Mouse (Mus musculus) hindbrain, embryonic 14.5 days (tissue): ENCODE measurements around the gene Mfng. TPM values are rescaled to one million over a fixed set of nuclear protein-coding genes. Genes with fewer than 3 reads are reported as not detected.
A peak's percentile ranks its signal among the peaks of the same experiment; 100 is the strongest.

ENCODE experiments used
- ATAC-seq: fragments of 200-750 bp; cut with Nextera tagmentation; 2 replicates; pipeline ENCODE4 v1.8.0; 2017; ENCODE audit warnings: moderate number of reproducible peaks, mild to moderate bottlenecking, moderate TSS enrichment, moderate library complexity; ENCODE audit not compliant: low FRiP score
- DNase-seq: peaks from one replicate; pipeline ENCODE4 v3.0.0-alpha.2; 2015; ENCODE audit warnings: low spot score
- H3K27ac ChIP-seq: fragments of 300-500 bp; sonication (generic); 2 replicates; pipeline ENCODE4 v1.5.1; 2014; ENCODE audit warnings: mild to moderate bottlenecking, moderate library complexity
- H3K27me3 ChIP-seq: fragments of 300-500 bp; sonication (generic); 2 replicates; pipeline ENCODE4 v1.6.1; 2014; ENCODE audit warnings: mild to moderate bottlenecking, low read length, mixed read lengths; ENCODE audit not compliant: control insufficient read depth, insufficient read depth
- H3K36me3 ChIP-seq: fragments of 300-500 bp; sonication (generic); replicated peaks from 2 replicates; pipeline ENCODE4 v1.6.1; 2014; ENCODE audit not compliant: control insufficient read depth, insufficient read depth
- H3K4me1 ChIP-seq: fragments of 300-500 bp; sonication (generic); replicated peaks from 2 replicates; pipeline ENCODE4 v1.6.1; 2014; ENCODE audit warnings: antibody characterized with exemption, low read length, mixed read lengths; ENCODE audit not compliant: control insufficient read depth, insufficient read depth
- H3K4me2 ChIP-seq: fragments of 300-500 bp; sonication (generic); replicated peaks from 2 replicates; pipeline ENCODE4 v1.6.1; 2014; ENCODE audit warnings: mild to moderate bottlenecking, moderate library complexity
- H3K4me3 ChIP-seq: fragments of 300-500 bp; sonication (generic); replicated peaks from 2 replicates; pipeline ENCODE4 v1.5.1; 2014; ENCODE audit warnings: mild to moderate bottlenecking, low read length
- H3K9ac ChIP-seq: fragments of 300-500 bp; sonication (generic); 2 replicates; pipeline ENCODE4 v1.6.1; 2014
- H3K9me3 ChIP-seq: fragments of 300-500 bp; sonication (generic); 2 replicates; pipeline ENCODE4 v1.6.1; 2016; ENCODE audit warnings: low read length; ENCODE audit not compliant: control insufficient read depth
- WGBS: fragments of 180-500 bp; shearing (Covaris S2); extraction: QIAGEN DNeasy Blood & Tissue Kit; methylation state at CpG from one replicate; pipeline ENCODE4 v1.1.7; 2014; 5-methylcytosine and 5-hydroxymethylcytosine counted together
- polyA plus RNA-seq: library from polyadenylated mRNA; unstranded; fragments of >200 nt; fragmentation: Nextera tagmentation; extraction: Ambion mirVana; gene quantifications from 2 replicates; pipeline ENCODE4 v1.2.1, GENCODE M21; 2014

Mfng gene
- polyA plus RNA-seq, 1 experiment from 2014 or later, result 12.5 TPM

DNA sequence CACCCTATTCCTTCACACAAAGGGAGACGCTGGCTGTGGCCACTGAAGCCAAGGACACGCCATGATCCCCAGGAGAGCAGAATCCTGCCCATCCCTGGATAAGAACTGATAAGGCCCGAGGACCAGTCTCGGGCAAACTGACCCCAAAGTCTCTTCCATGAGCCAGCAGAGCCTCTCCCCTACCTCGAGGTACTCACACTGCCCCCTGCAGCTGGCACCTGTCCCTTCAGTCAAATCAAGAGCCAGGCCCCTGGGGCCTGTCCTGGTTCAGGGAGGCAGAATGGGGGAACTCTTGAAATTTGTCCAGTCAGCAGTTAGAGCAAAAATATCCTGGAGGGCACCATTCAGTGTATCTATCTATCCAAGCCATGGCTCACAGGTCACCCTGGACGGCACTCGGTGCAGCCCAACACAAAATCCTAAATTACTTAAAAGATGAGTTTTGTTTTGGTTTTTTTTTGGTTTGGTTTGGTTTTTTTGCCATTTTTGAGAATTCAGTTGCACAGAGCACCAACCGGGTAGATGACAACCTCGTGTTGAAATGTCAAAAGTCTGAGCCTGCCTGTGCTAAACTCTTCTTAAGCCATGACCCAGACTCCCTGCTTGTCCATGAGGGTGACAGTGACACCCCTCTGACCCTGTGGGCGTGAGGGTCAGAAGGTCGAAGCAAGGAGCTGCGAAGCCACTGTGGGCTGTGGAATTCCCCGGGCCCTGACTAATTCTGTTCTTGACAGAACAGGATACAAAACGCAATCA is 9.3 kb upstream of the Mfng start:
- Histone ChIP-seq H3K27ac (no peak overlapping the region), H3K4me1 (peaks cover 7% of the 10 kb centered on the region; the same call in 1 of the 2 replicates), H3K27me3 (no peaks in the 10 kb centered on the region), H3K4me3 (no peak overlapping the region), H3K36me3 (no peaks in the 10 kb centered on the region), H3K4me2 (no peak overlapping the region), H3K9ac (no peak overlapping the region), H3K9me3 (no peaks in the 10 kb centered on the region)
- 62% methylated on average over 14 of the region's 14 CpGs for WGBS
- DNase-seq (no peak), ATAC-seq (no peak)

DNA sequence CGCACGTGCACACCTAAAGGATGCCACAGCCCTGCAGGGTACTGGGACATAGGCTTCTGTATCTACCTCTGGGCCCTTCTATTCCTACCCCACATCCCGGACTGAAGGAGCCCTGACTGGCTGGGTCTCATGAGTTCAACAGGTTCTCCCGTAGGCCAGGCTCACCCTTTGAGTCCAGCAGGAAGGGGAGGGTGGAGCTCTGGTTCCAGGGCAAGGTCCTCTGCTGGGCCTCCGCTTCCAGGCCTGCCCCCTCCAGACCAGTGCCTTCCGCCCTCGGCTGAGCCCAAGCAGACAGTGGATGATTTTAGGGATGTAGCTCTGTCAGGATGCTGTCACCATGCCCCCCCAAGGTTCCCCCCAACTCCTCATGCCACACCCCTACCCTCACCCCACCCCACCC is 7.6 kb upstream of the Mfng start:
- 88% methylated on average over 7 of the region's 7 CpGs for WGBS

GRCm38 (mm10) chr15:78780359-78780758 is 7.1 kb upstream of the Mfng start:
- Histone ChIP-seq H3K4me2 (no peak overlapping the region), H3K9me3 (no peaks in the 10 kb centered on the region), H3K27ac (no peak overlapping the region), H3K36me3 (no peaks in the 10 kb centered on the region), H3K9ac (no peak overlapping the region), H3K27me3 (no peaks in the 10 kb centered on the region), H3K4me1 (no peaks in the 10 kb centered on the region), H3K4me3 (no peak overlapping the region)
- DNase-seq, result no peak
- 94% methylated on average over 14 of the region's 14 CpGs for WGBS
- ATAC-seq, result no peak

More for the DNA sequence above, 7.6 kb upstream of the Mfng start:
- H3K4me3 ChIP-seq, result no peak overlapping the region
- ATAC-seq, result no peak
- no peaks in the 10 kb centered on the region for H3K9me3 ChIP-seq
- no peaks in the 10 kb centered on the region for H3K36me3 ChIP-seq
- H3K27ac ChIP-seq, result no peak overlapping the region
- peaks cover 4% of the 10 kb centered on the region; the same call in 1 of the 2 replicates for H3K4me1 ChIP-seq
- no peaks in the 10 kb centered on the region for H3K27me3 ChIP-seq
- DNase-seq, result no peak
- H3K4me2 ChIP-seq, result no peak overlapping the region
- H3K9ac ChIP-seq, result no peak overlapping the region

DNA sequence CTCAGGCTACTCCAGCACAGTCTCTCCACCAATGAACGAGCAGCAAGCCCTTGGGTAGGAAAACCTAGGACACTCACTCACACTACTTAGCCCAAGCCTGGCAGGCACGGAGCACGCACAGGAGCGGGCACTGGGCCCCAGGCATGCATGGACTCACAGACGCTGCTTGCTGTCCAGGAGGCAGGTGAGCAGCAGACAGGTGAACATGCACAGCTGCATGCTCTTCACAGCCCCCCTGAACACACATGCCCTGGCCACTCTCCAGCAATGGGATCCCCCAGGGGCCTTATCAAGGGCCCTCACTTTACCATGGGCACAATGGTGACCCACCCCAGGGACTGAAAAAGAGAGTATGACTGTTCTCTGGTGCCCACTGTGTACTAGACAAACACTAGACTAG is 6.4 kb upstream of the Mfng start:
- Histone ChIP-seq H3K4me3 (no peak overlapping the region), H3K36me3 (no peaks in the 10 kb centered on the region), H3K4me1 (no peaks in the 10 kb centered on the region), H3K27me3 (no peaks in the 10 kb centered on the region), H3K9me3 (no peaks in the 10 kb centered on the region), H3K9ac (no peak overlapping the region), H3K27ac (no peak overlapping the region), H3K4me2 (no peak overlapping the region)
- WGBS, result 91% methylated on average over 5 of the region's 5 CpGs
- ATAC-seq, result no peak; the same call in 1 of the 2 replicates
- no peak for DNase-seq

- Histone ChIP-seq H3K4me3 (no peak overlapping the region), H3K4me1 (no peaks in the 10 kb centered on the region), H3K36me3 (no peaks in the 10 kb centered on the region), H3K27ac (no peak overlapping the region), H3K9ac (no peak overlapping the region), H3K27me3 (no peaks in the 10 kb centered on the region), H3K4me2 (no peak overlapping the region), H3K9me3 (no peaks in the 10 kb centered on the region)
- no peak for ATAC-seq
- 77% methylated on average over 8 of the region's 8 CpGs for WGBS
- DNase-seq, result no peak
Measured at GRCm38 (mm10) chr15:78779253-78779652, 6.0 kb upstream of the Mfng start.

DNA sequence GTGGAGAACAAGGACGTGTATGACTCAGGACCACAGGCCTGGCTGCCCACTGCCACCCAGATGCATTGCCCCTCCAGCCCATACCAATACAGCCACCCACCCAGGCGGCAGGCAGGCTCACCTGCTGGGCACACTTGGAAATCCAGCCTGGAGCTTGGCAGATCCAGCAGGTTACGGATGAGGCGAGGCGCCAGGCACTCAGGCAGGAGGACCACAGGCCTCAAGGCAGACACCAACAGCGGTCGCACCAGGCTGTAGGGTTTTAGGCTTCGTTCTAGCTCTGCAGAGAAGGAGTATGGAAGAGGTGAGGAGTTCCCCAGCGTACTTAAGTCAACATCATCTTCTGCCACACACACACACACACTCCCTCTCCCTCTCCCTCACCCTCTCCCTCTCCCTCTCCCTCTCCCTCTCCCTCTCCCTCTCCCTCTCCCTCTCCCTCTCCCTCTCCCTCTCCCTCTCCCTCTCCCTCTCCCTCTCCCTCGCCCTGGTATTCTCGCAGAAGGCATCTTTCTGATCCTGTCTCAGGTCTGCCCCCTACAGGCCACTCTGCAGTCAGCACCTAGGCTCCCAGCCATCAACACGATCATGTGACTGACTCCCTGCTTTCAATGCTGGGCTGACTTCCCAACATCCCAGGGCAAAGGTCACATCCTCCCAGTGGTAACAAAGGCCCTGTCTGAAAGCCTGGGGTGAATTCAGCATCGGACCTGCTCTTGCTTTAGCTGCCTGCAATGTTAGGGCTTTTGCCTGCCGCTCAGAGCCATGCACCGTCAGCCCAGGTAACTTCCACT is 5.0 kb upstream of the Mfng start:
- 48% methylated on average over 14 of the region's 15 CpGs for WGBS
- 0 out of 2 replicates have a peak overlapping the region, but pooled peaks have one; percentile 24 for H3K9ac ChIP-seq
- H3K27ac ChIP-seq, result no peak overlapping the region
- H3K27me3 ChIP-seq, result no peaks in the 10 kb centered on the region
- H3K4me3 ChIP-seq, result no peak overlapping the region
- H3K4me1 ChIP-seq, result peaks cover 3% of the 10 kb centered on the region
- no peaks in the 10 kb centered on the region for H3K36me3 ChIP-seq
- peak; percentile 85 for DNase-seq
- ATAC-seq, result no peak
- H3K9me3 ChIP-seq, result no peaks in the 10 kb centered on the region
- H3K4me2 ChIP-seq, result no peak overlapping the region

DNA sequence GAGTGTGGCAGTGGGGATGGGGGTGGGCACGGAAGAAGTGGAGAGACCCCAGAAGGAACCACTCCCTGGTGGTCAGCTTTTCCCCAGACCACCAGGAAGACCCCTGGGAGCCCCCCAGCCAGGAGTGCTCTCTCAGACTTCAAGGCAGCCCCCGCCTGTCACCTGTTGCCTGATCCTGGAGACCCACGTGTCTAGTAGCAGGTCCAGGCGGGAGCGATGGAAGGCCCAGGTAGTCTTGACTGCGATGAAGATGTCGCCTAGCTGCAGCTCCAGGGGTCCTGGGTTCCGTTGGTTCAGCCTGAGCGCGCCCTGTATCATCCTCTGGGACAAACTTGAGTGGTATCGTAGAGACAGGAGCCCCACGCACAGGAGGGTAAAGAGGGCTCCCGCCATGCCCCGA is 419 bp downstream of the Mfng start:
- no peaks in the 10 kb centered on the region for H3K27me3 ChIP-seq
- H3K4me1 ChIP-seq, result peaks cover 23% of the 10 kb centered on the region
- H3K4me2 ChIP-seq, result peak overlapping the region; percentile 45
- H3K9me3 ChIP-seq, result no peaks in the 10 kb centered on the region
- no peaks in the 10 kb centered on the region for H3K36me3 ChIP-seq
- ATAC-seq, result no peak
- 28% methylated on average over 14 of the region's 14 CpGs for WGBS
- H3K4me3 ChIP-seq, result peak overlapping the region; percentile 24
- peak overlapping the region; percentile 61; the same call in 1 of the 2 replicates for H3K27ac ChIP-seq
- peak overlapping the region; percentile 46 for H3K9ac ChIP-seq
- DNase-seq, result no peak

GRCm38 (mm10) chr15:78772368-78772763 is 909 bp downstream of the Mfng start:
- peaks cover 23% of the 10 kb centered on the region for H3K4me1 ChIP-seq
- H3K4me2 ChIP-seq, result peak overlapping the region; percentile 45
- H3K27me3 ChIP-seq, result no peaks in the 10 kb centered on the region
- 0 out of 2 replicates have a peak overlapping the region, but pooled peaks have one; percentile 46 for H3K9ac ChIP-seq
- 43% methylated on average over 4 of the region's 4 CpGs for WGBS
- no peak for DNase-seq
- ATAC-seq, result no peak
- H3K9me3 ChIP-seq, result no peaks in the 10 kb centered on the region
- peak overlapping the region; percentile 24 for H3K4me3 ChIP-seq
- H3K36me3 ChIP-seq, result no peaks in the 10 kb centered on the region
- H3K27ac ChIP-seq, result no peak overlapping the region

- peak overlapping the region; percentile 45 for H3K4me2 ChIP-seq
- peaks cover 23% of the 10 kb centered on the region for H3K4me1 ChIP-seq
- ATAC-seq (no peak; the same call in 1 of the 2 replicates), DNase-seq (no peak)
- H3K9ac ChIP-seq, result peak overlapping the region; percentile 0
- H3K4me3 ChIP-seq, result peak overlapping the region; percentile 10
- H3K27ac ChIP-seq, result peak overlapping the region; percentile 61
- no peaks in the 10 kb centered on the region for H3K9me3 ChIP-seq
- H3K27me3 ChIP-seq, result no peaks in the 10 kb centered on the region
- WGBS, result 42% methylated on average over 18 of the region's 19 CpGs
- H3K36me3 ChIP-seq, result no peaks in the 10 kb centered on the region
Measured at GRCm38 (mm10) chr15:78771531-78772367, 1.5 kb downstream of the Mfng start.
